Mouse (Mus musculus) mouse trophoblast stem cell (cell line): Measurements from ENCODE around the gene Thtpa.

Experiments
- in situ Hi-C, 2 experiments: fragments of 300-500 bp; cut with MseI, MboI; formaldehyde crosslinking; loops; 2 replicates in 1 of 2; 3 replicates in 1 of 2; pipeline ENCODE4 v1.15.1; 2025

The Thtpa gene

DNA sequence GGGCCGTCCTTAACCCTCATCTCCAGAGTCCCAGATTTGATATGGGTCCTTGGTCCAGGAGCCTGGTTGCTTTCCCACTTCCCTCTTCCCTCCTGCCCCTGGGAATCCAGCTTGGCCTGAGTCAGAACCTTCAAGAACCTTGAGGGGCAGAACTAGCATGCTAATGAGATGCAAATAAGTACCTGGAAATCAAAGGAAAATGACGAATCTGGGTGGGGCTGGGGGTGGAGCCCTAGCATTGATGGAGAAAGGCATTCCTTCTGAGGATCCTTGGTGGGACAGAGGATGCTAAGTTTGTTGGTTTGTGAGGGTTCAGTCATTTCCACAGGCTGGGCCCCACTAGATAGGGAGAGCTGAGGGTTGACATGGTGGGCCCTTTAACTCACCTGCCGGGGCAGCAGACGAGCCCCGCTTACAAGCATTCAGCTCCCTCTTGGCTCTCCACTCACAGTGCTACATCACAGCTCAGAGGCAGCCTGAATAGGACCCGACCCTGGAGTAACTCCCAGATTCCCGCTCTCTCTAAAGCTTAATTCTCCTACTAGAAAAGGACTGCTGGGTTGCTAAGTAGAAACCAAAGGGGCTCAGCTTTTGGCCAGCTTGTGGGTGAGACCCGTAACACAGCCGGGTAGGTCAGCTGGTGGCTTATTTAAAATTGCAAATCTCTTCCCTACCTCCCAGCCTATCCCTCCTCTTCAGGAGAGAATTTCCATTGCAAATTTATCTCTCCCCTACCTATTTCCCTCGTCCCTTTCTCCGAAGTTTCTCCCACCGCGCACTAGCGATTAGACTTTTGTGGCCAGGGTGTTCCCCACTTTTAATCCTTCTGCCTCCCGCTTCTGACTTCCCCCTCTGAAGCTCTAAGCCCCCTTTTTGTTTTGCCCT, 16.9 kb upstream of the Thtpa start:
- in situ Hi-C loops: loop anchor here (5.0 kb wide), 1 partner anchor 50 kb away; no protein-coding TSS in a partner anchor

DNA sequence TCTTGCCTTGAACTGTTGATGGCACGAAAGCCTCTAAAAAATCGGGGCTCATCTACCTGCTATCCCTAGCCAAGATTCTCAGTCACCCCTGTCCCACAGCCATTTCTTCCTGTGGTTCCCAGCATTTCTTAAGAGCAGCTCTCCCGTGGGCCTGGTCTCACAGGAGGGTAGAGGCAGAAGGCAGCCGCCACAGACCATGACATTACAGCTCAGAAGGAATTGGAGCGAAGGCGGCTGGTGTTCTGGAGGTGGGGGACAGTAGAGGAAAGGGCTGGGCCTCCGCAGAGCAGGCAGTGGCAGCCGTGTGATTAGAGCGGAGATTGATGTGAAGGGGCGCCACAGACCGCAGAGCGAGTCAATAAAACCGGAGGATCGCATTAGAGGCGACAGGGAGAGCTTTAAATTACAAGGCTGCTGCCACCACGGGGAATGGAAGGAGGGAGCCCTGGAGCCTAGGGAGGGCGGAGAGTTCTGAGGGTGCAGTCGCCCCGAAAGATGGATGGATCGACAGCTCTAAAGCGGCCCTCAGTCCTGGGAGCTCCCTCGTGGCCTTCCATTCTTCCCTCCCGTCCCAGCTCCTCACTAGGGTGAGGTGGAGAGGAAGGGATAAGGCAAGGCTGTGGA, 16.1 kb upstream of the Thtpa start:
- in situ Hi-C loops: loop anchor here (5.0 kb wide), 1 partner anchor 51 kb away; no protein-coding TSS in a partner anchor

DNA sequence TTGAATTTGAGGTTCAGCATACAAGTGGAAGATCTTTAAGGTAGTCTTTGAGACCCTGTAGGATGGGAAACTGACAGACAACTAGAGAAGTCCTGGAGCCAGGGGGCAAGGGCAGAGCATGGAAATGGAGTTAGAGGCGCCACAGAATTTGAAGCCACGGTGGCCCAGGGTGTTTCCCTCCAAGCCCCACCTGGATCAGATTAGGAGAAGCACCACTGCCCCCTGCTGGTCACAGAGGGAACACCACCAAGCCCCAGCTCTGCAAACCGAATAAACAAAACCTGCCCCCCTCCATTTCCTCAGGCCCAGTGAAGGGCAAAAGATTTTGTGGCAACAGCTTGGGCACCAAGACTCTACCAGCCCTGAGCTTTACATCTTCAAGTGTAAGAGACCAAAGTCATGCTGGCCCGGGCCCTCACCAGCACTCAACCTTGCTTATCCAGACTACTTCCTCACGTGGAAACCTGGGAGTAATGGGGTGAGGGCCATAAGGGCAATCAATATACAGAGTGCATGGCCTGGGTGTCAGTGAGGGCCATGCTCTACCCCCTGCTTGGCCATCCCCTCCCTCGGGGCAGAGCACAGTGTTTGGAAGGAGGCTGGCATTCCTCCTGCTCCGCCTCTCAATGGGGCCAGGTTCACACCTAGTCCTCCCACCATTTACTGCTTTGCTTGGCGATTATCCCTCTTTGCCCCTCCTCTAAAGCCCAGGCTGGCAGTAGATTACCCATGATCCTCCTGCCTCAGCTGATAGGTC, 15.2 kb upstream of the Thtpa start:
- in situ Hi-C loops: loop anchor here (5.0 kb wide), 1 partner anchor 52 kb away; no protein-coding TSS in a partner anchor

DNA sequence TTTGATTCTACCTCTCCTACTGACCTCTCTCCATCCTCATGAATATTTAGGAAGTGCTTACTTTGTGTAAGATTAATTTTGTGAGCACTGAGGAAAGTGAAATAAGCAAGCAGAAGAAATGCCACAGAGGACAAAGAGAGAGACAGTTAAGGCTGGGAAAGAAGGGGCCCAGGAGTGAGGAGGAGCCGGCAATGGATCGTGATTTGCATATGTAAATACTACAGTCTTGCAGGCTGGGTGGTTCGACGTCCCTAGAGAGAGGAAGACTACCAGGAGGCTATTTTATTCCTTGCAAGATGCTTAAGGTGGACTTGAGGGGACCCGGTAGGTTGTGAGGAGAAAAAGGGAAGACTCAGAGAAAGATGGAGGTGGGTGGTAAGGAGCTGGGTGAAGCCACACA, 13.5 kb upstream of the Thtpa start:
- in situ Hi-C loops: no loop called here

DNA sequence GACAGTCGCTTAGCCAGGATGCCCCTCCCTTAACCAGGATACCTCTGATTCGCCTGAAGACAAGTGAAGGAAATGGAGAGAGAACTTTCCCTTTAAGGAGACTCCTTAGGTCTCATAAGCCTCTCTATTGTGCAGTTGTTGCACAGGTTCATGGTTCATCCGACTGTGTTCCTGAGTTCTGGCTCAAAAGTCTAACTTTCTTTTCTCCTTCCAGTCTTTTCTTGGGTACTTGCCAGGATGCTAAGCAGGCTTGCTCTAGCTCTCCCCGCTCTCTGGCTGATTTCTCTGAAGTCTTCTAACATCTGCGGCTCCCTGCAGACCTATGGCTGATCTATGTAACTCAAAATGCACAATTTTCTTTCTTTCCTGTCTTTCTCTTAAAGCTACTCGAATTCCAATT, 11.1 kb upstream of the Thtpa start:
- in situ Hi-C loops: no loop called here

DNA sequence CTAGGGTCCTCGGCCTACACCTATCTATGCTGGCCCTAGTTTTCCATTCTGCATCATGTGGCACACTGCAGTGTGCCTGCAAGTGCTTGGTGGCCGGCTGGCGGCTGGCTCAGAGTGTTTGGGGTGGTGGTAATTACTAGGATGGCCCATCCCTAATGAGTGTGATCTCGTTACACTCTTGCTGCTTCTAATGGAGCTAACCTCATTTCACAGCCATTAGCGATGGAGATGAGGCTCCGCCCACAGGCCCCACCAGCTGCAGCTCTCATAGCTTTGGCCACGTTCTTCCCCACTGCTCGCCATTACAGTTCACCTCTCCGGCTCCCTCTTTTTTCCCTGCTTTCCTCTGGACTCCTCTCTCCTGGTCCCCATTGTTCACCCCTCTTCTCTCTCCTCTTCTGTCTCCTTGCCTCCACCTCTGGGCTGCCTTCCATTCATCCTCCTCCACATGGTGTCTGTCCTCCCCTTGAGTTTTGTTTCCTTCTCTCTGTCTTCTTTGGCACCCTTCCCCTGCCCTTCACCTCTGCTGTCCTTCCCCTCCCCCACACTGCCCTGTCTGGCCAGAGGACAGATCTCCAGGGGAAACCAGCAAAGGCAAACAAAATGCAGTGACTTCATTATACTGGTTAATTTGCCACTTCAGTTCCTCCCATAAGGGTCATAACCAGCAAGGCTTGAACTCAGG, 9.1 kb upstream of the Thtpa start:
- in situ Hi-C loops: no loop called here

DNA sequence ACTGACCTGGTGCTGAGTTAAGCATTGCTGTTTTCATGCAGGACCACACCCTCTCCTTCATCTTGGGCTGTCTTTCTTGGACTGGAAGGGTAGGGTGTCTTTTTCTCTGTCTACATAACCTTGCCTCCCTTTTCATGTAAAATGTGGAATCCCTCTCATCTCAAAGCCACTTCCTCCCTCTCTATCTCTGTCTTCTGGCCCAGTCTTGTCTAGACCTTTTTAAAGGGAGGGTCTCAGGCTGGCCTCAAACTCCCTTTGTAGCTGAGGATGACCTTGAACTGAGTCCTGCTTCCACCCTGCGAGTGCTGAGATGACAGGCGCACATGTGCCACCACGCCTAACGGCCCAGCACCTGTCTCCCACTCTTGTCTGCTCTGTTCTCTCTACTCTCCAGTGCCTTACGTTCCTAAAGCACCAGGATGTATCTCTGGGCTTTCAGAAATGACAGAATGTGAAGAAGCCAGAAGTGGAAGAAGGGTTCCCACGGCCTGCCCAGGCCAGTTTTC, 8.5 kb upstream of the Thtpa start:
- in situ Hi-C loops: no loop called here

DNA sequence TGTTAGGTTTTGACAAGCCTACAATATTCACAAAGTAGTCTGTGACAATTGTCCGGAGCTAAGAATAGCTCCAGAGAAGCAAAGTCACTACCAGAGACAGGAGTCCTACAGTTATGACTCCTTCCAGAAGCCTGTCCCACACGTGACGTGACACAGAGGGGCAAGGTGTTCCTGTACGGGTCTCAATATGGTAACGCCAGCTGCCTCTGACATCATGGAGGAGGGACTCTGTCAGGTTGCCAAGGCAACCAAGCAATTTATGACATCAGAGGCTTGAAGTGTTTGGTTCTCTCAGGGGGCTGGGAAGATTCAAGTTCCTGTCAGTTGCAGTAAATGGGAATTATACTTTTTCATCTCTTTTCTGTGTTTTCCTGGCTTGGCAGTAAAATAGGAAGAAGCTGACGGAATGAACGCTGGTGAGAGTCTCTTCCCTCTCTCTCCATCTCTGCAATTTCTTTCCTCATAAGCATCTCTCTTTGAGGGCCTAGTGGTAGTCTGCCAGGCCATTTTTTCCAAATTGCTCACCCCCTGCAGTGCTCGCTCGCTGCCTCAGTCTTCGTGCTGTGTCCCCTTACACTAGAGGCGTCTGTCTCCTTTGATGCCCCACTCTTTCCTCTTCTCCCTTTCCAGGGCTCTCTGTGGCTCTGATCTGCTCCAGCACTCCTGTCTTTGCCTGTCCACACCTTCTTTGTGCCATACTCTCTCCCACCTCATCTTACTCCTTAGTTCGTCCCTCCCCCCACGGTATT, 5.2 kb upstream of the Thtpa start:
- in situ Hi-C loops: no loop called here

DNA sequence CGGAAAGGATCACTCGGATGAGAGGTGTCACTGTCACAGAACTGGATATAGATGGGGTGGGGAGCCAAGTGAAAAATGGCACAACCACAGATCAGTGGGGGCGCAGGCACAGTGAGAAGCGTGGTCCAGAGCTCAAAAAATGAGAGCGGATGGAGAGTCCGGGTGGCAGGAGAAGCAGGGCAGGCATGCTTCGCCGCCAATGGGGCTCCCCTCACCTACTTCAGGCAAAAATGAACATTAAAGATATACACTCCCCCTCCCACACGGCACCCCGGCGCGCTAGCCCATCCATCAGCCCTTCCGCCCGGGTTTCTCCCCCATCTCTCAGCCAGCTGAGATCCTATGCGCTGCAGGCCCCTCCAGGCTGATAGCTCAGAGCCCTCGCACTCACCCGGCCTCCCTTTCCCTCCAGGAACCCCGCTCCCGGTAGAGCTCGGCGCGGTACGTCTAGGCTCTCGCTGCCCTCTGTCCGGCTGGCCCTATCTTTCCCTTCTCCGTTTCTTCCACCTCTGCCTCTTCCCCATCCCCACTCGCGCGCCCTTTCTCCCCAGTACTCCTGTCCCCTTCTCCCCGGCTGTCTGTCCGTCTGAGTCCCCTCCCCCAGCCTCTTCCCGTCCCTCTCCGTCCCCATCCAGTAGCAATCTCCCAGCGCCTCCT, 3.2 kb upstream of the Thtpa start:
- in situ Hi-C loops: no loop called here

DNA sequence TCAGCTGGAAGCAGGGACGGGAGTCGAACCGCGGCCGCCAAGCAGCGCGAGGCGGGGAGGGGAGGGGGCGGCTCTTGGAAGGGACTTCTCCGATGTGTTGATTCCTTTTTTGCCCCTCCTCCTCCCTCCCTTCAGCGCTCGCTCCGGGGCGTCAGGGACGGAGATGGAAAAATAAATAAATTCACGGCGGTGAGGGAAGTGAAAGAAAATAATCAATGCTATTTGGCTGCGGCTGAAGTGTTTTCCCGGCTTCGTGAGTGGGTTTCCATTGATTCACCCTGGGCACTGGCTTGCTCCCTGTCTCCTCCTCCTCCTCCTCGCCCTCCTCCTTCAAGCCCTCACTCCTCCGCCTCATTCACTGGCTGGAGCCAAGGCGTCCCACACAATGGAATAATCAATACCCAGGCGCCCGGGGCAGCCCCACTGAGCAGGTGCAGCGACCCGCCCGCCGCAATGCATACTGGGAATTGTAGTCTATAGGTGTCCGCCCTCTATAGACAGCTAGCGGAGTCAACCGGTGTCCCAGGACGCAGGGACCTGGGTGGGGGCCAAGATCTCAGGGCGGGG, 2.5 kb upstream of the Thtpa start, which contains the start of gene Zfhx2:
TSS of gene Zfhx2 (minus strand) at position 314 of the 567 bp plus-strand sequence.
- in situ Hi-C loops: no loop called here

DNA sequence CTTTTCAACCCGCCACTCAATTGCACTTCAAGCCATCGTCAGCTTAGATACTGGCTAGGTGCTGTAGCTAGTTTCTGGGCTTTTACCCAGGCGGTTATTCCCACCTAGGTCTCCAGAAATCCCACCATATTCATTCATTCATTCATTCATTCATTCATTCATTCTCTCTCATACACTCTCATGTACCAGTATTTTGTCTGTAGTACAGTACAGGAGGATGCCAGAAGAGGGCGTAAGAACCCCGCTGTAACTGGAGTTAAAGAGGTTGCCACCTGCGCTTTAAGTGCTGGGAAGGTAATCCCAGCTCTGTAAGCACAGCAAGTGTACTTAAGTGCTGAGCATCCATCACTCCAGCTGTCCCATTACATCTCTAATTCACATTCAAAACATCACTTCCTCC, 657 bp upstream of the Thtpa start:
- in situ Hi-C loops: no loop called here

DNA sequence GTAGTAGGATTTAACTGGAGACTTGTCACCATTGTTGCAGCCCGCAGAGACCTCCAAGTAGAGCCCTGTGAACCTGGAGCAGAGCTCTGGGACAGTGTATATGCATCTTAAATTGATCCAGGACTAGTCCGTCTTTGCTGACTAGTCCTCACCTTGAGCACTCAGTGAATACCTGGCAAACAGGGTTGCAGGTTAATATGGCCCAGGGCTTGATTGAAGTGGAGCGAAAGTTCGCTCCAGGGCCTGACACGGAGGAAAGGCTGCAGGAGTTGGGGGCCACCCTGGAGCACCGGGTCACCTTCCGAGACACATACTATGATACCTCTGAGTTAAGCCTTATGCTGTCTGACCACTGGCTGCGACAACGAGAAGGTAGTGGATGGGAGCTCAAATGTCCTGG, 679 bp downstream of the Thtpa start:
- in situ Hi-C loops: no loop called here

DNA sequence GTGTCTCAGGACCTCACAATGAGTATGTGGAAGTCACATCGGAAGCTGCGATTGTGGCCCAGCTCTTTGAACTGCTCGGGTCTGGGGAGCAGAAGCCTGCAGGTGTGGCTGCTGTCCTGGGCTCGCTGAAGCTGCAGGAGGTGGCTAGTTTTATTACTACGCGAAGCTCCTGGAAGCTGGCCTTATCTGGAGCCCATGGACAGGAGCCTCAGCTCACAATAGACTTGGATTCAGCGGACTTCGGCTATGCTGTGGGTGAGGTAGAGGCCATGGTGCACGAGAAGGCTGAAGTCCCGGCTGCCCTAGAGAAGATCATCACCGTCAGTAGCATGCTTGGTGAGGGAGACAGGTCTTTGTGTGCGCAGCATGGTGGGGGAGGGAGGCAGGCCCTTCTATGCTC, 1.1 kb downstream of the Thtpa start:
- in situ Hi-C loops: no loop called here

DNA sequence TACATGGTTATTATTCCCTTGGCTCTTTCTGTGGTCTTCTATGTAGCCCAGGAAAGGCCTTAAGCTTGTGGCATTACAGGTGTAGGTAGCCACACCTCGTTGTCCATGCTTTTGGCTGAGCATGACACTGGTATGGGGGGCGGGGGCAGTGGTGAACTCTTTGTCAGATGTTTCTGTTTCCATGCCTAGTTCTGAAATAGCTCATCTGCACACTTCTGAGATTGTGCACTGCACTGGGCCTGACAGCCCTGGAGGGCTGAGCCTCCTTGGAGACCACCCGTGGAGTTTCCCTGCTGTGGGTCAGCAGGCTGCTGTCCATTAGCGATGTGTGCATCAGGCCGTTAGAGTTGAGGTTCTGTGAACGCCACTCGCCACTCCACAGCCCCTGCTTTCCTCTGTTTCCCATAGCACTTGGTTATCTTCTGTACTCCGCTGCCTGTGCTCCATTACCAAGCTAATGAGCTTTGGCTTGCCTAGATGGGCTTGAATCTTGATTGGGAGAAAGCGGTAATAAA, 2.0 kb downstream of the Thtpa start:
- in situ Hi-C loops: no loop called here

DNA sequence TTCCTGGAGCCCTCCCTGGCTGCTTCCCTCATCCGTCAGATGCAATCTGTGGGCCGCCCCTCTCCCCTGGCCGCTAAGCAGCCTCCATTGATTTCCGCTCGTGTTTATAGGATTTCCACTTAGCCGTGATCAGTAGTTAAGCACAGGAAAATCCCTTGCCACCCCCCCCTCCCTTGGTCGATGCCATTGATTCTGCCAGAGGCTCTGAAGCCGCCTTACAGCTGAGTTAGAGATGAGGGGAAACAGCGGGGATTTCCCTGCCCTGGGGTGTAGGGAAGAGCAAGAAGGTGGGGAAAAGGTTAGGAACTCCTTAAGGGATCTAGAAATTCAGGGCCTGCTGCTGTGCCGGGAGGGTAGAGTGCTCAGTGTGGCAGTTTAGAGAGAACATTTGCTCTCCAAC, 3.1 kb downstream of the Thtpa start:
- in situ Hi-C loops: no loop called here

DNA sequence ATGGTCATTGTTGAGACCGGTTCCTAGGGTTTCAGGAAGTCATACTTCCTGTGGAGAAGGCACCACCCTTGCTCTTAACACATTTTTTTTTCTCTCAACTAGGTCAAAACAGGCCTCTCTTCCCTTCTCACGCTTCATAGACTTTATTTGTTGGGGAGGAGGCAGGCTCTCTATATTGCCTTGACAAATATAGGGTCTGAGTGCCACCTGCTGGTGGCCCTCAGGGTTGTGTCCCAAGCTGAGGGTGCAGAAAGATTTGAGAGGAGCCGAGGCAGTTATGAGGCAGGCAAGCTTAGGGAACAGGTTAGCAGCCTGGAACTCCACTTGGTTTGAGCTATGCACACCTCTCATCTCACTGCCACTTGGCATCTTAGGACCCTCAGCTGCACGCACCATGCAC, 3.5 kb downstream of the Thtpa start:
- in situ Hi-C loops: no loop called here

DNA sequence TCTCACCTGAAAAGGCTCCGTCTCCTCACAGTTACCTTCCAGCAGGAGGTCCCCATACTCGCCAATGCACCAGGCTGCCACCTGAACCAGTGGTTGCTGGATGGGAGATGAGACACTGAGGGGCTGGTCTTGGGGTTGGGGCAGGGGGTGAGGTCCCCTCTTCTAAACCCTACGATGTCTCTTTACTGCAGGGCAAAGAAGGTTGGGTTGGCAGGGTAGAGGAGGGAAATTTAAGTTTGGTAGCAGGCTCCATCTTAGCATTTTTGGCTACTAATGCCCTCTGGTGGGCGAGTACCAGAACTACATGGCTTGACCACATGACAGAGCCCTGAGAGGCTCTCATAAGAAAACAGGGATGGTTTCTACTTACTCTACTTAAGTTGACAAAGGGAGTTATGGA, 7.0 kb downstream of the Thtpa start:
- in situ Hi-C loops: no loop called here

DNA sequence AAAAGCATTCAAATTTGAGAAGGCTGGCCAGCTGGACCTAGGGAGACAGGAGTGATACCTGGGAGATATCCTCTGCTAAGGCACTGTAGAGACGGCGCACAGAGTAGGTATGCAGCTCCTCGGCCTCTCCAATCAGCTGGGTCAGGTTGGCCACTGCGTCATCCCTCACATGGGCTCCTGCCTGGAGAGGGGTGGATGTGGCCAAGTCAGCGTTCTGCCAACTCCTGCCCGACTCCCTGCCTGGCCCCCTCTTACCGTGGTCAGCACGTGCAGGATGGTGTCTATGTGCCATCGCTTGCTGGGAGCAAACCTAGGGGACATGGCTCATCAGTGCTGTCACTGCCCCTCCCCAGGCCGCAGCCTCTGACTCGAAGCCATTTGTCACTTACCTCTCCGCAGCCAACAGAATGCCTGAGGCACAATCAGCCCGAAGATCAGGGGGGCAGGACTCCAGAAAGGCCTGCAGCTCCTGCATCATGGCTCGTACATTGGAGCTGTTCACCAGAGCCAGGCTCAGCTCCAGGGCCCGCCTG, 7.7 kb downstream of the Thtpa start:
- in situ Hi-C loops: no loop called here

DNA sequence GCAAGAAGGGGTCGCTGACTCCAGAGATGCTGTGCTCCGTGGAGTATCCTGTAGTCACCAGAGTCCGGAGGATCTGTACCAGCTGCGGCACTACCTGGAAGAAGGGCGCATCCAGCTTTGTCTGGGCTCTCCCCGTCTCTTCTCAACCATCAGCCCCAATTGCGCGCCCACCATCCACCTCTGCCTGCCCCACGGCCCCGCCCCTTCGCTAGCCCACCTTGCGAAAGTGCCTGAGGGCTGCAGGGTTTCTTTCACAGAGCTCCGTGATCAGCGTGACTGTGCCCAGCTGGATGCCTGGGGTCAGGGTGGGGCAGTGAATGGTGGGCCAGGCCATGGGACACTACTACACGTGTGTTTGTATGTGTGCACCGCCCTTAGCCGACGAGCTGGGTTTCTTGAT, 9.8 kb downstream of the Thtpa start:
- in situ Hi-C loops: no loop called here
